Mouse (Mus musculus): ENCODE data around the gene Gm16434.
A peak's percentile ranks its signal among the peaks of the same experiment; 100 is the strongest.
"Not testable (repeated sequence)": the region's sequence is repeated elsewhere in the genome, so short reads cannot be mapped to it uniquely, and the experiment has no call there.

The Gm16434 gene

GRCm38 (mm10) chr14:7194440-7194839 is at the start of gene Gm16434:
Gene Gm16434, minus strand, starts transcription at chr14:7194540.
- DNase-seq, result not testable (repeated sequence)

GRCm38 (mm10) chr14:7243498-7243897 is 49.2 kb upstream of the Gm16434 start:
- DNase-seq, result not testable (repeated sequence)

GRCm38 (mm10) chr14:7200070-7200469 is 5.7 kb upstream of the Gm16434 start:
- peak; percentile 2 for DNase-seq

- peak; percentile 12 for DNase-seq
These were observed 19.8 kb downstream of the Gm16434 start, which contains the start of gene Gm3512 for GRCm38 (mm10) chr14:7174483-7174971. Gene Gm3512, minus strand, starts transcription at chr14:7174533.
